Mouse (Mus musculus) heart, adult 2 months (tissue): ENCODE measurements around the gene Mybl2.

Source experiments
- CTCF ChIP-seq: fragments of 200-600 bp; IDR thresholded peaks from 2 replicates; pipeline ENCODE4 v1.8.1; 2022; ENCODE audit warnings: antibody characterized with exemption, mild to moderate bottlenecking, moderate library complexity
- EP300 ChIP-seq: fragments of 200-500 bp; IDR thresholded peaks from 2 replicates; pipeline ENCODE4 v1.6.1; 2011; ENCODE audit warnings: low read depth, low read length, control low read depth; ENCODE audit not compliant: insufficient read depth
- POLR2A ChIP-seq: fragments of 200-500 bp; IDR thresholded peaks from 2 replicates; pipeline ENCODE4 v1.6.1; 2011; ENCODE audit warnings: mild to moderate bottlenecking, low read depth, low read length, control low read depth; ENCODE audit not compliant: insufficient read depth

DNA sequence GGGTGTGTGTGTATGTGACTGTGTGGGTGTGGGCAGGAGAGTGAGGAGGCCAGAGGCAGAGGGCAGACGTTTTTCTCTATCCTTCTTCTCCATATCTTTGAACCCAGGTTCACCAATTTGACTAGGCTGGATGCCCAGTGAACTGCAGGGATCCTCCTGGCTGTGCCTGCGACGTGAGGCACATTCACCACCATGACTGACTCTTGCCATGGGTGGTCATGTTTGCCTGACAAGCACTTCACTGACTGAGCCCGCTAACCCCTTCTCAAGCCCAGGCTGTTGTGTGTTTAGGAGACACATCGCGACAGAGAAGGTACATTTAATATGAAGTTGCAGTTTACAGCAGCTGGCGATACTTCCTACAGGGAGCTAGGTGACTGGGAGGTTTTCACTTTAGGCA, 47.7 kb downstream of the Mybl2 start:
- no peak for TF ChIP-seq EP300
- TF ChIP-seq CTCF, result no peak
- TF ChIP-seq POLR2A, result no peak
